Mouse (Mus musculus) limb, embryonic 11.5 days (tissue): ENCODE measurements at regions not wholly inside any gene's neighbourhood (a gene's known extent, or its start where the extent isn't known, plus 50 kb on each side); places are given as distances from the start of the nearest gene placed in this dataset.

Experiments
- ATAC-seq: fragments of 200-750 bp; cut with Nextera tagmentation; 2 replicates; pipeline ENCODE4 v1.8.0; 2017; ENCODE audit warnings: low read depth; ENCODE audit not compliant: insufficient number of reproducible peaks, low FRiP score, low TSS enrichment
- DNase-seq: peaks from one replicate; pipeline ENCODE4 v3.0.0-alpha.2; 2015; ENCODE audit warnings: low spot score
- H3K27ac ChIP-seq: fragments of 300-500 bp; sonication (generic); replicated peaks from 2 replicates; pipeline ENCODE4 v1.5.1; 2014; ENCODE audit warnings: low read depth, mild to moderate bottlenecking, low read length
- H3K27me3 ChIP-seq: fragments of 300-500 bp; sonication (generic); 2 replicates; pipeline ENCODE4 v1.6.1; 2014; ENCODE audit warnings: mild to moderate bottlenecking, low read length, mixed read lengths; ENCODE audit not compliant: control insufficient read depth, insufficient read depth
- H3K36me3 ChIP-seq: fragments of 300-500 bp; sonication (generic); 2 replicates; pipeline ENCODE4 v1.6.1; 2014; ENCODE audit warnings: mild to moderate bottlenecking, low read length, moderate library complexity, mixed read lengths; ENCODE audit not compliant: control insufficient read depth, insufficient read depth
- H3K4me1 ChIP-seq: fragments of 300-500 bp; sonication (generic); 2 replicates; pipeline ENCODE4 v1.6.1; 2014; ENCODE audit warnings: low read length, mixed read lengths; ENCODE audit not compliant: control insufficient read depth, insufficient read depth
- H3K4me2 ChIP-seq: fragments of 300-500 bp; sonication (generic); 2 replicates; pipeline ENCODE4 v1.6.1; 2014; ENCODE audit warnings: low read depth, mild to moderate bottlenecking, moderate library complexity; ENCODE audit not compliant: severe bottlenecking
- H3K4me3 ChIP-seq: fragments of 300-500 bp; sonication (generic); 2 replicates; pipeline ENCODE4 v1.5.1; 2014; ENCODE audit warnings: low read depth, low read length
- H3K9ac ChIP-seq: fragments of 300-500 bp; sonication (generic); 2 replicates; pipeline ENCODE4 v1.6.1; 2014; ENCODE audit warnings: mild to moderate bottlenecking, low read length
- H3K9me3 ChIP-seq: fragments of 300-500 bp; sonication (generic); 2 replicates; pipeline ENCODE4 v1.6.1; 2016; ENCODE audit warnings: low read length; ENCODE audit not compliant: control insufficient read depth
- WGBS: fragments of 180-500 bp; shearing (Covaris S2); extraction: QIAGEN DNeasy Blood & Tissue Kit; methylation state at CpG from one replicate; pipeline ENCODE4 v1.1.7; 2014; 5-methylcytosine and 5-hydroxymethylcytosine counted together

- H3K4me3 ChIP-seq = no peak overlapping the region
- 95% methylated on average over 2 of the region's 2 CpGs for WGBS
- DNase-seq (no peak), ATAC-seq (no peak)
- no peak overlapping the region for H3K27ac ChIP-seq
- no peak overlapping the region for H3K9ac ChIP-seq
- H3K36me3 ChIP-seq = no peaks in the 10 kb centered on the region
- H3K27me3 ChIP-seq = no peaks in the 10 kb centered on the region
- no peak overlapping the region for H3K4me2 ChIP-seq
- H3K4me1 ChIP-seq = no peaks in the 10 kb centered on the region
- H3K9me3 ChIP-seq = no peaks in the 10 kb centered on the region
Measured at GRCm38 (mm10) chr14:110570717-110571116, 184.2 kb downstream of the Slitrk6 start.

GRCm38 (mm10) chr14:110565783-110566445, 189.0 kb downstream of the Slitrk6 start:
- 81% methylated on average over 7 of the region's 7 CpGs for WGBS
- ATAC-seq (no peak), DNase-seq (no peak)
- no peak overlapping the region for H3K4me3 ChIP-seq
- H3K27me3 ChIP-seq = no peaks in the 10 kb centered on the region
- H3K27ac ChIP-seq = no peak overlapping the region
- H3K9ac ChIP-seq = no peak overlapping the region
- H3K36me3 ChIP-seq = no peaks in the 10 kb centered on the region
- H3K4me1 ChIP-seq = no peaks in the 10 kb centered on the region
- no peaks in the 10 kb centered on the region for H3K9me3 ChIP-seq
- H3K4me2 ChIP-seq = no peak overlapping the region

GRCm38 (mm10) chr14:110564621-110565020, 190.3 kb downstream of the Slitrk6 start:
- Histone ChIP-seq H3K36me3 (no peaks in the 10 kb centered on the region), H3K27me3 (no peaks in the 10 kb centered on the region), H3K9ac (no peak overlapping the region), H3K4me1 (no peaks in the 10 kb centered on the region), H3K4me3 (no peak overlapping the region), H3K9me3 (no peaks in the 10 kb centered on the region), H3K27ac (no peak overlapping the region), H3K4me2 (no peak overlapping the region)
- 74% methylated on average over 2 of the region's 2 CpGs for WGBS
- no peak for DNase-seq
- ATAC-seq = no peak

GRCm38 (mm10) chr14:110545265-110545664, 209.7 kb downstream of the Slitrk6 start:
- no peaks in the 10 kb centered on the region for H3K27me3 ChIP-seq
- H3K4me1 ChIP-seq = no peaks in the 10 kb centered on the region
- no peak overlapping the region for H3K27ac ChIP-seq
- no peak overlapping the region for H3K4me2 ChIP-seq
- H3K9me3 ChIP-seq = no peaks in the 10 kb centered on the region
- WGBS = 56% methylated on average over 7 of the region's 7 CpGs
- H3K36me3 ChIP-seq = no peaks in the 10 kb centered on the region
- no peak overlapping the region for H3K4me3 ChIP-seq
- DNase-seq (no peak), ATAC-seq (no peak)
- no peak overlapping the region for H3K9ac ChIP-seq

- DNase-seq (no peak), ATAC-seq (no peak)
- no peak overlapping the region for H3K9ac ChIP-seq
- no peaks in the 10 kb centered on the region for H3K4me1 ChIP-seq
- no peaks in the 10 kb centered on the region for H3K27me3 ChIP-seq
- H3K36me3 ChIP-seq = no peaks in the 10 kb centered on the region
- H3K4me3 ChIP-seq = no peak overlapping the region
- H3K4me2 ChIP-seq = no peak overlapping the region
- WGBS = 47% methylated on average over 4 of the region's 4 CpGs
- no peaks in the 10 kb centered on the region for H3K9me3 ChIP-seq
- H3K27ac ChIP-seq = no peak overlapping the region
Measured at GRCm38 (mm10) chr14:110543303-110544134, 211.4 kb downstream of the Slitrk6 start.

- 87% methylated on average over 3 of the region's 3 CpGs for WGBS
- no peak overlapping the region for H3K27ac ChIP-seq
- no peaks in the 10 kb centered on the region for H3K36me3 ChIP-seq
- no peak overlapping the region for H3K9ac ChIP-seq
- H3K4me1 ChIP-seq = no peaks in the 10 kb centered on the region
- H3K27me3 ChIP-seq = no peaks in the 10 kb centered on the region
- no peak overlapping the region for H3K4me3 ChIP-seq
- H3K4me2 ChIP-seq = no peak overlapping the region
- no peaks in the 10 kb centered on the region for H3K9me3 ChIP-seq
- DNase-seq (no peak), ATAC-seq (no peak)
Measured at GRCm38 (mm10) chr14:110527306-110527705, 227.6 kb downstream of the Slitrk6 start.

- Histone ChIP-seq H3K4me3 (no peak overlapping the region), H3K27ac (no peak overlapping the region), H3K36me3 (no peaks in the 10 kb centered on the region), H3K9ac (no peak overlapping the region), H3K4me1 (no peaks in the 10 kb centered on the region), H3K27me3 (no peaks in the 10 kb centered on the region), H3K9me3 (no peaks in the 10 kb centered on the region), H3K4me2 (no peak overlapping the region)
- WGBS = 90% methylated on average over 3 of the region's 3 CpGs
- ATAC-seq = no peak
- DNase-seq = no peak
Measured at GRCm38 (mm10) chr14:110485057-110485456, 269.9 kb downstream of the Slitrk6 start.

GRCm38 (mm10) chr14:110472743-110473142, 282.2 kb downstream of the Slitrk6 start:
- ATAC-seq (no peak), DNase-seq (no peak)
- Histone ChIP-seq H3K4me3 (no peak overlapping the region), H3K9ac (no peak overlapping the region), H3K27ac (no peak overlapping the region), H3K9me3 (no peaks in the 10 kb centered on the region), H3K27me3 (no peaks in the 10 kb centered on the region), H3K36me3 (no peaks in the 10 kb centered on the region), H3K4me2 (no peak overlapping the region), H3K4me1 (no peaks in the 10 kb centered on the region)
- WGBS = 89% methylated on average over 3 of the region's 3 CpGs
